Mouse (Mus musculus) thymus, adult 2 months (tissue): Measurements from ENCODE around the gene Gm28079. TPM values are rescaled to one million over a fixed set of nuclear protein-coding genes. Genes with fewer than 3 reads are reported as not detected.
"Not testable (repeated sequence)": the region's sequence is repeated elsewhere in the genome, so short reads cannot be mapped to it uniquely, and the experiment has no call there.

Experiments used
- DNase-seq: peaks from one replicate; pipeline ENCODE4 v3.0.0; 2021
- H3K27ac ChIP-seq: fragments of 200-500 bp; 2 replicates; pipeline ENCODE4 v1.5.1; 2012; ENCODE audit warnings: low read length, control low read depth; ENCODE audit not compliant: control insufficient read depth, insufficient read depth
- H3K27me3 ChIP-seq: fragments of 200-500 bp; 2 replicates; pipeline ENCODE4 v1.6.1; 2012; ENCODE audit warnings: mild to moderate bottlenecking, low read length, moderate library complexity, mixed read lengths; ENCODE audit not compliant: control insufficient read depth, insufficient read depth
- H3K36me3 ChIP-seq: fragments of 200-500 bp; 2 replicates; pipeline ENCODE4 v1.6.1; 2012; ENCODE audit warnings: mild to moderate bottlenecking, low read length, moderate library complexity; ENCODE audit not compliant: control insufficient read depth, insufficient read depth
- H3K4me1 ChIP-seq: fragments of 200-500 bp; replicated peaks from 2 replicates; pipeline ENCODE4 v1.6.1; 2012; ENCODE audit warnings: low read length; ENCODE audit not compliant: control insufficient read depth, insufficient read depth
- H3K4me3 ChIP-seq: fragments of 200-500 bp; 2 replicates; pipeline ENCODE4 v1.5.1; 2012; ENCODE audit warnings: mild to moderate bottlenecking, low read length, control low read depth, moderate library complexity; ENCODE audit not compliant: control insufficient read depth, insufficient read depth
- WGBS: fragments of 180-500 bp; shearing (Covaris S2); methylation state at CpG from one replicate; pipeline ENCODE4 v1.1.7; 2018; 5-methylcytosine and 5-hydroxymethylcytosine counted together
- polyA plus RNA-seq: library from polyadenylated mRNA; depleted of rRNA; stranded (reverse); fragments of >200 nt; gene quantifications from 2 replicates; pipeline ENCODE4 v1.2.3, GENCODE M21; 2012; rRNA removed

Gm28079 gene
- not detected in 2 replicates for polyA plus RNA-seq

GRCm38 (mm10) chrY:70014799-70015198 lies at the start of gene Gm28079:
Gene Gm28079, minus strand, starts transcription at chrY:70014899.
- not testable (repeated sequence) for H3K4me3 ChIP-seq, H3K27ac ChIP-seq, H3K4me1 ChIP-seq, H3K36me3 ChIP-seq, DNase-seq, H3K27me3 ChIP-seq
- WGBS: no CpG with 5 or more reads among the region's 1 CpGs
